Mouse (Mus musculus) heart, postnatal 4 days (tissue): ENCODE measurements around the gene Slc39a11. TPM values are rescaled to one million over a fixed set of nuclear protein-coding genes. Genes with fewer than 3 reads are reported as not detected.

Experiments used
- DNase-seq: peaks from one replicate; pipeline ENCODE4 v3.0.0; 2021
- total RNA-seq, 2 experiments: library from RNA; stranded (reverse); gene quantifications; 2 replicates each; pipeline ENCODE4 v1.2.3; 2021

Slc39a11 gene
- total RNA-seq, 2 experiments from 2014 or later: 8.2 to 9.5 TPM

DNA sequence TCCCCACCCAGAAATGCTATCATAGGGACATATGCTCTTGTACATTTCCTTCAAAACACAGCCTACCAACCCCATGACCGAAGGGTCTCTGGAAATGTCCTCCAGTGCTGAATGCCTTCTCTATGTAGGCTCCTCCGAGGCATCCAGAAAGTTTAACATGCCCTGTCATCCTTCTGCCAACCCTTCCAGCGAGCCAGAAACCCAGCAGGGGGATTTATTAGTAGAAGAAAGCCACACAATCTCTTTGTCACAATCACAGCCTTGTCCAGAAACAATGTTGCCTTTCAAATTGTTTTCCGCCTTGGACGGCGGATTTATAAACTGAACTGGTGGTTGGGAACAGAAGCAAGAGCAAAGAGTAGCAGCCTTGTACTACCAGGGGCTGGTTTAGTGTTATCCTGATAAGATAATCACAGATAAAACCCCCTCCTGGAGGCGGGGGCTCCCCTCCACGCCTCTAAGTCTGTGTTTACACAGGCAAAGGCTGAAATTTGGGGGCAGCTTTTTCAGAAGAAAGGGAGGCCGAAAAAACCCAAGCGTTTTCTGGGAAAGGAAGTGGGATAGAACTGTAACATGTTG, 372.8 kb downstream of the Slc39a11 start:
- no peak for DNase-seq

DNA sequence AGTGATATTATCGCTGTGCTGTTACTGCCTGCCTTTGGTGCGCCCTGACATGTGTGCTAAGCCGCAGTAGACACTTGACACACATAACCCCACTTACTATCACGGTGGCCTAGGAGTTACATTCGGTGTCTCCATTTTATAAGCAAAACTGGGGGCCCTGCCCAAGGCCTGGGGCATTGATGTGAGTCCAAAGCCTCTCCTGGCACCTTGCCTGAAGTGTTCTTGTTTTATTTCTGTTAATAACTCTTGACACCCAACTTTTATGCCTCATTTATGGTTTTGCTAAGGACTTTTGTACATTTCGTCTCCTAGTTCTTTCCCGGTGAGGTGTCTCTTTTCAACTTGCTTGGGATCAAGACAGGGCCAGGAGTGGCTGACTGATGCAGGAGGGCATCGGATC, 373.4 kb downstream of the Slc39a11 start:
- no peak for DNase-seq

DNA sequence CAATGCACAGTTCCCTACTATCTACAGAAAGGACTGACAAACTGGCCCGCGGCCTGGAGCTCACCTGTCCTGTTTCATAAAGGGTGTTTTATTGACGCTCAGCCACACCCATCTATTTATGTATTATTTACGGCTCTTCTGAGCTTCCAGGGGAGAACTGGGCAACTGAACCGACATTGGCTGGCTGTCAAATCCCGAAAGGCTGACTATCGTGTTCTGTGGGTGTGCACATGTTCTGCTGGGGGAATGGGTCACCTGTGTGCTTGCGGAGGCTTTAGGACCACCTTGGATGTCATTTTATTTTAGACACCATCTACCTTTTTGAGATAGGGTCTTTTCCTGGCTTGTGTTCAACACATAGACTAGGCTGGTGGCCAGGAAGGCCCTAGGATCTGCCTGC, 375.8 kb downstream of the Slc39a11 start:
- DNase-seq: no peak

DNA sequence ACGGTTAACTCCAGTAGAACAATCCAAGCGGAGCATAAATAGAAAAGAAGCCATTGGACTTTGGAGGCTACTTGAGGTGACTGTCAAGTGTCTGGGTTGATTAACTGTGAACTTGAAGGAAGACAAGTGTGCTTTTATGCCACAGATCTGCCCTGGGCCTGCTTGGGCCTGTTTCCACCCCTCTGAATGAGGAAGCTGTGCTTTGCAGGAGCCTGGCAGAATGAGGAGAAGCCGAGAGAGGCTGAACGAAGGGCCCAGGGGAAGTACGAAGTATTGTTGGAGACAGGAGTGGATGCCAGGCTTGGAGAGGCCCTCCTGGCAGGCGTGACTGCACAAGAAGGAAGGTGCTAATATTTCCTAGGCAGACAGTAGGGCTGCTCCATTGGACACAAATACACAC, 378.0 kb downstream of the Slc39a11 start:
- DNase-seq: no peak

DNA sequence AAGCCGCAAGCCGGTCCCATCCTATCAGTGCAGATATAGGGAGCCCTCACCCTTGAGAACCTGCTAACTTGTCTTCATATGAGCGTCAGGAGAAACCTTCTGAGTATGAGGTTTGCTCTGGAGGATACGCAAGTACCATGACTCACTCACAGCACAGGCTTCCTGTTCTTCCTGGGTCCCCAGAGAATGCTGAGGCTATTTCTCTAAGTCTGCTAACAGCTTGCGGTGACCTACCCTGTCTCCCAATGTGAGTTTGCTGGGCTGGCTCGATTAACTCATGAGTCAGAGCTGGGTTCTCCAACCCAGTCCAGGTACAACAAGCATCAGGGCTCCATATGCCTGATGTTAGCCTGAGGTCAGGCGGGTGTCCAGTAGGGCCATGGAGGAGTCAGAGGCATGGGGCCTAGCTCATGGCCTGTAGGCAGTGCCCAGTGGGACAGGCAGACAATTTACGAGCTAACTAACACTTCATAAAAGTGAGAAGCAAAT, 381.0 kb downstream of the Slc39a11 start:
- no peak for DNase-seq

- DNase-seq: no peak
Measured at GRCm38 (mm10) chr11:113267516-113268230, 382.2 kb downstream of the Slc39a11 start.

- no peak for DNase-seq
Measured at GRCm38 (mm10) chr11:113266706-113267105, 383.2 kb downstream of the Slc39a11 start.

DNA sequence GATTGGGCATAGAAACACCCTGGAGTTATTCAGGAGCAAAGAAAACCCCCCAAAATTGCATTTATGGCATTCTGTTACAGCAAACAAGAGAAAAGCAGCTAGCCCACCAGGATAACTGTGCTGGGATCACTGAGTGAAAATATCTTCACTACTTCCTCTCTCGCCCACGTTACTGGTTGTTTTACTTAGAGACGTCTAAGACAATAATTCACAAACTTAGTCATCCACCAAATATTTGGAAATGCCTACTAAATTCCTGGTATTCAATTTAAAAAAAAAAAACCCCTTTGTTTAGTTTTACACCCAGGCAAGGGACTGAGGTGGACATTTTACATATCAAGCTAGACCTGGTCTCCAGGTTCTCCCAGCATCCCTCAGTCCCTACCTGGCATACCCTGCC, 384.3 kb downstream of the Slc39a11 start:
- no peak for DNase-seq

- DNase-seq: no peak
Measured at GRCm38 (mm10) chr11:113263971-113264370, 385.9 kb downstream of the Slc39a11 start.

DNA sequence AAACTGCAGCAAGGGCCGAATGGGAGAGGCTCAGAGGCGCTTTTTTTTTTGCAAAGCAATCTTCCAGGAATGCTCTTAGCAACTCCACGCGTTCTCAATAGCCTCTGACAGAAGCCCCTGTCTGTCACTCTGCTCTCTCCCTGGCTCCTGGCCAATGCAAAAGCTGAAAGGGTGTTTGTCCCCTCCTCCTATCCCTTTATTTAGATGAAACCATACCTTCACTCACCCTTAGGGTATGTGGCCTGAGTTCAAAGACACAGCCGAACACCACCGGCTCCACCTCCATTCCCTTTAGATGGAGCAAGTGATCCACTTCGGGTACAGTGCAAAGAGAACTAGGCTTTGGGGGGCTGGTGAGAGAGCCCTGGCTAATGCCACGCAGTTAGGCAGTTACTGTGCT, 387.8 kb downstream of the Slc39a11 start:
- no peak for DNase-seq

GRCm38 (mm10) chr11:113261421-113261820, 388.5 kb downstream of the Slc39a11 start:
- DNase-seq: no peak

DNA sequence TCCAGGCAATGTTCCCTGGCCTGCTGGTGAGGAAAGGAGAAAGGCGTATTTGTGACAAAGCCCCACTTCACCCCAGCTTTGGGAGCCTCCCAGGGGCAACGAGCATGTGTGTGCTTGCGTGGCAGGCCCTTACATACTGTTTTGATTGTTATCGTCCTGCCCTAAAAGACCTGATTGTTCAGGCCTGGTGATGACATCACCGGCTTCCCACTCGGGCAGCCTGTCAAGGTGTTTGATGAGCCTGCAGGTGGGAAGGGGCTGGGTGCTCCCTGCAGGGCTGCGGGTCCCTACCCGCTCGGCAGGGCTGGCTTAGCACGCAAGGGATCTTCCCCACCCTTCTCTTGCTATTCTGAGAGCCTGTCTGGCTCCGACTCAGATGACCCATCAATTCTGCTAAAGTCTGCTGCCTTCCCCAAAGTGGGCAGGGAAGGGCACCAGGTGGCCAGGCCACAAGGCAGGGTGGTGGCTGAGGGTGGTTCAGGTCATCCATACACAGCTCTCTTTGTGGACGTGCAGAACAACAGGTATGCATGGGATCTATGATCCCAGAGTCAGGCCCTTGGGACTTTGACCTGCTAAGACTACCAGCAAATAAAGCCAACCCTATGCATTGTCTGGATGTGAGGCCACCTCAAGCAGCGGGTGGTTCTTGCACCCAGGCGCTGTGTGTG, 390.0 kb downstream of the Slc39a11 start:
- DNase-seq: no peak

GRCm38 (mm10) chr11:113258016-113258415, 391.9 kb downstream of the Slc39a11 start:
- DNase-seq: no peak

DNA sequence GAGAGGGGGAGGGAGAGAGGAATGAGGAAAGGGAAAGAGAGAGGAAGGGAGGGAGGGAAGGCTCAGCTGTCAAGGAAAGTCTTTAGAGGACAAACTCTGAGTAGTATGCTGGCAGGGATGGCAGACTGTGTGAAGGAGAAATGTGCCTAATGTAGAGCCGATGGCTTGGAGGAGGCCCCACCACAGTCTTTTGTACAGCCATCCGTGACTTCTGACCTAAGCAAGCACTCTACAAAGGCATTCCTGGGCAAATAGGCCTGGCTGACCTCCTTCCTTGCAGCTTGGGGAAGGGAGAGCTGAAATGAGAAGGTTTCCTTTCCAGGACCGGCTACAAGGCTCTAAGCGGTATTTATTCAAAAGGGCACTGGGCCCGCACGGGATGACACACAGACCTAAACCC, 395.2 kb downstream of the Slc39a11 start:
- no peak for DNase-seq

DNA sequence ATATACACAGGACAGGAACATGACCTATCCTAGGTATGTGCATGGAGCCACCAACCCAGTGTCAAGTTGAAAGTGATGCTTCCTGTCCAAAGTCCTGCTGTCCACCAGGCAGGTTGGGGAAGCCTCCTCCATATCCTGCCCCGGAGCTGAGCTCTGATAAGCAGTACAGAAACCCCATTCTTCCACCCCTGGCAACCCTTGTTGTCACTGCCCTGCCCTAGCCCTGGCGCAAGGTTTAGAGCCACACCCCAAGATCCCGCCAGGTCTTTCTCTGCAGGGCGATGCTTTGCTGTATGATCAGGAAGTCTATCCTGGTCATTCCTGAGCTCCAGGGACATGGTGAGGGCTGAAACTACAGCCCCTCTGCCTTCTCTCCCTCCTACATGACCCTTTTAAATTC, 396.7 kb downstream of the Slc39a11 start:
- DNase-seq: no peak

DNA sequence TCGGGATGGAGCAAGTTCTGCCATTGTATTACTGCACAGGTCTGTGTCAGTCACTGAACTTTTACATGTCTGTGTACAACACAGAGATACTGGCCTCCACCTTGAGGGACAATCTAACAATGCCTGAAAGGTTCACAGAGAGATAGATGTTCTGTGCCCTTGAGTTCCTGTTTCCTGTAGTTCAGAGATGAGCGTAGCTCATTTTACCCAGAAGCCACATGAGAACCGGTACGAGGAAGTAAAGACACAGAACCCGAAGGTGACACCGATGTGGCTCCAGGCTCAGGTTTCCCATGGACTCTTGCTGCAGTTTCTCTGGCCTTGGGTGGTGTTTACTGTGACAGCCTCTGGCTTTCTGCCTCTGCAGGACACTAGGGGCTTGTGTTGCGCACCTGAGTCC, 398.7 kb downstream of the Slc39a11 start:
- no peak for DNase-seq

- DNase-seq: no peak
Measured at GRCm38 (mm10) chr11:113246475-113246874, 403.4 kb downstream of the Slc39a11 start.

DNA sequence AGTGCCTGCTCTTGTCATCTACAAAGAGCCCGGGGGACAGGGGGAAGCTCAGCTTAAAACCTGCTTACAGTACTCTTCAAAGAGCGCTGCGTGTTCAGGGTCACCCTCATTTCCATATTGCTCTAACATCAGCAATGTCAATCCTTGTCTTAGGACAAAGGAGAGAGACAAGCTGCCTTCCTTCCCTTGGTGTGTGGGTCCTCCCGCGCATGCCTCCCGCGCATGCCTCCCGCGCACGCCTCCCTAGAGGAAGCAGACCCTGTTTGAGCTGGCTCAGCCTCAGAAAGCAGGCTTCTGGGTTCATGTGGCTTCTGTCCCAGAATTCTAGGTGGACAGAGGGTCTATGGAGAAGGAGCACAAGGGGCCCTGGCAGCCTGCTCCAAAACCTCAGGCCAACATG, 404.2 kb downstream of the Slc39a11 start:
- no peak for DNase-seq

DNA sequence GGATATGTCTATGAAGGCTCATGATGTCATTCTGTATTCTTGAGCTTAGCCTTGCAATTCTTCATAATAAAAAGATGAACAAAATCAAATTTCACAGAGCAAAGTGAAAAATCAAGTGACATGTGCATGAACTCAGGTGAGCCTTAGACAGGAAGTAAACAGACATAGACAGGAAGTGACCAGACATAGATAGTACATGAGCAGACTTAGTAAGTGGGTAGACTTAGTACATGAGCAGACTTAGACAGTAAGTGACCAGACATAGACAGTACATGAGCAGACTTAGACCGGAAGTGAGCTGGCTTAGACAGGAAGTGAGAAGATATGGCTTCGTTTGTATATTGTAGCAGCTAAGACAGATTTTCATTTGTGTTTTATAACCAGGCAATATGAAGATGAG, 415.4 kb downstream of the Slc39a11 start:
- DNase-seq: no peak

GRCm38 (mm10) chr11:113232049-113232448, 417.8 kb downstream of the Slc39a11 start:
- DNase-seq: no peak

DNA sequence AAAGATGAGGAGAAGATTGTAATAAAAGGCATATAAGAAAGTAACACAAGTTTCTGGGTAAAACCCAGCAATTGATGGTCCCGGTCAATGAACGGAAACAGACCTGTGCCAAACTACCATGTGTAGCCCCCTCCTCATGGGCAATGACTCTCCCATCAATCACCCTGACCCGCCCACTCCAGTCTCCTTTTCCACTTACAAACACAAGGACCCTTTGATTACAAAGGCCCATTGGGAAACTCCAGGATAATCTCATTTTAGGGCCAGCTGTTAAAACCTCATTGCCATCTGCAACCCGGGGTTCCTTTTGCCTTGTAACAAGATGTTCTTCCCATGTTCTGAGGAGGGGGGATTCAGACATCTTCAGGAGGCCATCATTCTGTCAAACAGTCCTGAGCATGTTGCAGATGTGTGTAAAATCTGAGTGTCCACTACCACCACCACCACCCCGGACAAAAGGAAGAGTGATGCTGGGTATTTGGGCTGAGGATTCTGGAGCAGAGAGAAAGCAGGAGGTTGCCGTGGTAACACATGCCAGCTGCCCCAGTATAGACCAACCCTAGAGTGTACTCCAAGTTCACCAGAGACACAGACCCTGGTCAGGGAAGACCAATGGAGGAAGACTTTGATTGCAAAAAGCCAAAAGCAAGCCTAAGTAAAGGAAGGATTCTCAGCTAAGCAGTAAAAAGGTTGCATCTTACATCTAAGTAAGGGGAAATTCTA, 419.3 kb downstream of the Slc39a11 start:
- no peak for DNase-seq

DNA sequence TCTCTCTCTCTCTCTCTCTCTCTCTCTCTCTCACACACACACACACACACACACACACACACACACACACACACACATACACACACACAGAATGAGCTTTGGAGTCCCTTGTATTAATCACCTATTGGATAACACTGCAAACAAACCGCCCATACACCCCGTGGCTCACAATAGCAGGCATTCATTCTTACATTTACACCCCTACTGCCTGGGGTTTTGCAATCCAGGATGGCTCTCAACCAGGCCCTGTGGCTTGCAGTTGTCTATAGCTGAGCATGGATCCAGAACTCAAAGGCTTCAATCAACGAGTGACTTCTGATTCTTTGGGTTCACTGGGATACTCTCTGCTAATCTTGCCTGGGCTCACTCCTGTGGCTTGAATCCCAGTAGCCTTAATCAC, 424.1 kb downstream of the Slc39a11 start:
- no peak for DNase-seq

- DNase-seq: no peak
Measured at GRCm38 (mm10) chr11:113223756-113224323, 426.0 kb downstream of the Slc39a11 start.
